Mouse (Mus musculus) embryonic facial prominence, embryonic 11.5 days (tissue): ENCODE data around the gene Meis1. TPM values are rescaled to one million over a fixed set of nuclear protein-coding genes. Genes with fewer than 3 reads are reported as not detected.

ENCODE experiments used
- ATAC-seq: fragments of 200-750 bp; cut with Nextera tagmentation; replicated peaks from 2 replicates; pipeline ENCODE4 v1.8.0; 2017; ENCODE audit warnings: low read depth; ENCODE audit not compliant: insufficient number of reproducible peaks, low FRiP score, low TSS enrichment
- DNase-seq: peaks from one replicate; pipeline ENCODE4 v3.0.0-alpha.2; 2015; ENCODE audit warnings: low spot score
- H3K27ac ChIP-seq: fragments of 300-500 bp; sonication (generic); replicated peaks from 2 replicates; pipeline ENCODE4 v1.5.1; 2014; ENCODE audit warnings: mild to moderate bottlenecking, low read depth, low read length, control low read depth
- H3K27me3 ChIP-seq: fragments of 300-500 bp; sonication (generic); 2 replicates; pipeline ENCODE4 v1.6.1; 2014; ENCODE audit warnings: mild to moderate bottlenecking, low read length, moderate library complexity, mixed read lengths; ENCODE audit not compliant: control insufficient read depth, insufficient read depth
- H3K36me3 ChIP-seq: fragments of 300-500 bp; sonication (generic); replicated peaks from 2 replicates; pipeline ENCODE4 v1.6.1; 2014; ENCODE audit warnings: low read depth, mild to moderate bottlenecking, low read length, moderate library complexity, mixed read lengths; ENCODE audit not compliant: control insufficient read depth, insufficient read depth
- H3K4me1 ChIP-seq: fragments of 300-500 bp; sonication (generic); 2 replicates; pipeline ENCODE4 v1.6.1; 2014; ENCODE audit warnings: low read length, mixed read lengths; ENCODE audit not compliant: control insufficient read depth, insufficient read depth
- H3K4me2 ChIP-seq: fragments of 300-500 bp; sonication (generic); 2 replicates; pipeline ENCODE4 v1.6.1; 2014; ENCODE audit warnings: low read depth, mild to moderate bottlenecking, control low read depth, low read length, moderate library complexity
- H3K4me3 ChIP-seq: fragments of 300-500 bp; sonication (generic); 2 replicates; pipeline ENCODE4 v1.5.1; 2014; ENCODE audit warnings: low read depth, low read length, control low read depth
- H3K9ac ChIP-seq: fragments of 300-500 bp; sonication (generic); replicated peaks from 2 replicates; pipeline ENCODE4 v1.6.1; 2014; ENCODE audit warnings: mild to moderate bottlenecking, control low read depth, low read length
- H3K9me3 ChIP-seq: fragments of 300-500 bp; sonication (generic); replicated peaks from 2 replicates; pipeline ENCODE4 v1.6.1; 2016; ENCODE audit warnings: mild to moderate bottlenecking, low read length, inconsistent platforms, mixed read lengths; ENCODE audit not compliant: control insufficient read depth
- WGBS: fragments of 180-500 bp; shearing (Covaris S2); extraction: QIAGEN DNeasy Blood & Tissue Kit; methylation state at CpG from one replicate; pipeline ENCODE4 v1.1.7; 2014; 5-methylcytosine and 5-hydroxymethylcytosine counted together
- polyA plus RNA-seq: library from polyadenylated mRNA; unstranded; fragments of >200 nt; fragmentation: Nextera tagmentation; extraction: Ambion mirVana; gene quantifications from 2 replicates; pipeline ENCODE4 v1.2.1, GENCODE M21; 2014

Gene Meis1
- polyA plus RNA-seq, 1 experiment from 2014 or later: 91.2 TPM

DNA sequence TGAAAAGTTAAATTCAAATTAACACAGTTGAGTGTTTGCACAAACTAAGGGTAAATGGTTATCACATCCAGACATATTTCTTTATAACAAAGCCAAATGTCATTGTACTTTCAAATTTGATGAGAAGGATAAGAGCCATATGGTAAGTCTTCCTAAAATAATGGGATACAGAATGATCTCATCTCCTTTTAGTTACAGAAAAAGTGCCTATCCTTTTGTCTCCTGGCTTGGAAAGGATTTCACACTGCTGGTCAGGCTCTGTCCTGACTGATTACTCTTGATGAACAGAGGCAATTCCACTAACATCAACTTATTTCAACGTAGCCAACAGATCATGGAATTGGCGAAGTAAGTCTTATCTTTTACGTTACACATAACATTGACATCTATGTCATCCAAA is 171.1 kb downstream of the Meis1 start:
- Histone ChIP-seq H3K4me2 (no peak overlapping the region), H3K4me3 (no peak overlapping the region), H3K4me1 (no peaks in the 10 kb centered on the region), H3K9ac (no peak overlapping the region), H3K27me3 (no peaks in the 10 kb centered on the region), H3K27ac (no peak overlapping the region), H3K9me3 (no peaks in the 10 kb centered on the region), H3K36me3 (no peaks in the 10 kb centered on the region)
- WGBS: 85% methylated on average over 3 of the region's 3 CpGs
- ATAC-seq (no peak), DNase-seq (no peak)

DNA sequence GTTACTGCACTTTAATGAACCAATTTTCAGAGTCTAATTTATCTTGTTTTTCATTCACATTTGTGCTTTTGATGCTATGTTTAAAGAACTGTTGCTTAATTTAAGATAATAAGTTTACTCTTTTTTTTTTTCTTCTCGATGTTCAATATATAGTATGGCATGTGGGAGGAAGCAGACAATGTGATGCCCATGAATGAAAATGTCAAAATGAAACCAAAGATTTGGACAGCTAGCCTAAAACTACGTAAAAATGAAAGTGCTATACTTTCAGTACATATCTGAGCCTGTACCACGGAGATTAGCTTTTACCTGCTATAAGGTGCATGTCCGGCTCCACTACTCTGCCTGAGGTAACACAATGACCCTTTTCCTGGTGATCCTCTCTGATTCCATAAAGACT is 172.3 kb downstream of the Meis1 start:
- H3K9me3 ChIP-seq: no peaks in the 10 kb centered on the region
- H3K4me1 ChIP-seq: no peaks in the 10 kb centered on the region
- no peaks in the 10 kb centered on the region for H3K36me3 ChIP-seq
- ATAC-seq (no peak), DNase-seq (no peak)
- H3K4me2 ChIP-seq: no peak overlapping the region
- H3K27ac ChIP-seq: no peak overlapping the region
- H3K4me3 ChIP-seq: no peak overlapping the region
- H3K27me3 ChIP-seq: no peaks in the 10 kb centered on the region
- no peak overlapping the region for H3K9ac ChIP-seq
- 92% methylated on average over 4 of the region's 4 CpGs for WGBS

GRCm38 (mm10) chr11:18845900-18846299 is 172.9 kb downstream of the Meis1 start:
- DNase-seq: no peak
- no peaks in the 10 kb centered on the region for H3K4me1 ChIP-seq
- no peak overlapping the region for H3K4me3 ChIP-seq
- no peaks in the 10 kb centered on the region for H3K9me3 ChIP-seq
- 84% methylated on average over 3 of the region's 3 CpGs for WGBS
- H3K27ac ChIP-seq: no peak overlapping the region
- H3K27me3 ChIP-seq: no peaks in the 10 kb centered on the region
- H3K4me2 ChIP-seq: no peak overlapping the region
- no peak overlapping the region for H3K9ac ChIP-seq
- no peak for ATAC-seq
- no peaks in the 10 kb centered on the region for H3K36me3 ChIP-seq

GRCm38 (mm10) chr11:18845466-18845865 is 173.3 kb downstream of the Meis1 start:
- Histone ChIP-seq H3K4me1 (no peaks in the 10 kb centered on the region), H3K9me3 (no peaks in the 10 kb centered on the region), H3K36me3 (no peaks in the 10 kb centered on the region), H3K4me3 (no peak overlapping the region), H3K27me3 (no peaks in the 10 kb centered on the region), H3K27ac (no peak overlapping the region), H3K4me2 (no peak overlapping the region), H3K9ac (no peak overlapping the region)
- ATAC-seq (no peak), DNase-seq (peak; percentile 58)
- WGBS: 72% methylated on average over 6 of the region's 6 CpGs

GRCm38 (mm10) chr11:18830087-18830486 is 188.7 kb downstream of the Meis1 start:
- no peak overlapping the region for H3K27ac ChIP-seq
- no peak overlapping the region for H3K9ac ChIP-seq
- no peaks in the 10 kb centered on the region for H3K36me3 ChIP-seq
- ATAC-seq (no peak), DNase-seq (no peak)
- no peaks in the 10 kb centered on the region for H3K27me3 ChIP-seq
- no peaks in the 10 kb centered on the region for H3K9me3 ChIP-seq
- no peaks in the 10 kb centered on the region for H3K4me1 ChIP-seq
- H3K4me3 ChIP-seq: no peak overlapping the region
- no peak overlapping the region for H3K4me2 ChIP-seq
